Mouse (Mus musculus): ENCODE measurements around the gene Kdm2b. TPM values are rescaled to one million over a fixed set of nuclear protein-coding genes. Genes with fewer than 3 reads are reported as not detected.
A peak's percentile ranks its signal among the peaks of the same experiment; 100 is the strongest.
"Not testable (repeated sequence)": the region's sequence is repeated elsewhere in the genome, so short reads cannot be mapped to it uniquely, and the experiment has no call there.

Kdm2b gene
- polyA plus RNA-seq, 1 experiment from 2014 or later: 8.3 TPM

DNA sequence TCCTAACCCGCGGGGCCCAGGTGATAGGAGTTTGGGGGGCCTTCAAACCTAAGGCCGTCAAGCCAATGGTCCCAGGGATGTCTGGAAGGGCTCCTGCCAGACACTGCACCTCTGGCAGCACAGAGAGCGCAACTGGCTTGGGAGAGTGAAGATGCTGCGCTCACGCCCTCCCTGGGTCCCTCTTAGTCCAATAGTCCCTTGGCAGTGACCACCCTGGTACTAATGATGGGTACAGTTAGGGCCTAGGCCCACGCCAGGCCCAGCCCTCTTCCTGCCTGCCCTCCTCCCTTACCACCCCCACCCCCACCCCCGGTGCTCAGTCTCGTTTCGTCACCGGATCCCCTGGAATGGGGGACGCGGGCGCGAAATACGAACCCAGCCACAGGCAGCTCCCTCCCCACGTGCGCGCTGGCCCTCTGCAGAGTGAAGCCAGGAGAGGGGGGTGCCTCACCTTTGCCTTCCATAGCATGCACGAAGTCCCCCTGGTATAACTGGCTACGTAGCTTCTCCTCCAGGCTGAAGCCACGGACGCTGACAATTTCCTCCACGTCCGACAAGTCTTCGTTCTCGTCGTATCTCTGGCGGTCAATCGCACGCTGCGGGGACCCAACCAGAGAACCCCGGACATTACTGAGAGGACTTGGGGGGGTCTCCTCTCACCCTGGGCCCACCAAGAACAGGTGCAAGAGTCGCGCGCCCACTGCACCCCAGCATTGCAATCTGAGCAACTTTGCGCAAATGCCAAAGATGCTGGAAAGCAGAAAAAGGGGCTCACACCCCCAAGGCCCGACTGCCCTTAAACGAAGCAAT lies 2.2 kb downstream of the Kdm2b start:
- Histone ChIP-seq H3K36me3 (replicated peaks; ENCODE audit: insufficient read depth, low read length) (no peaks in the 10 kb centered on the region), H3K27ac (ENCODE audit: low read depth) (no peak overlapping the region)
- ATAC-seq: no peak

DNA sequence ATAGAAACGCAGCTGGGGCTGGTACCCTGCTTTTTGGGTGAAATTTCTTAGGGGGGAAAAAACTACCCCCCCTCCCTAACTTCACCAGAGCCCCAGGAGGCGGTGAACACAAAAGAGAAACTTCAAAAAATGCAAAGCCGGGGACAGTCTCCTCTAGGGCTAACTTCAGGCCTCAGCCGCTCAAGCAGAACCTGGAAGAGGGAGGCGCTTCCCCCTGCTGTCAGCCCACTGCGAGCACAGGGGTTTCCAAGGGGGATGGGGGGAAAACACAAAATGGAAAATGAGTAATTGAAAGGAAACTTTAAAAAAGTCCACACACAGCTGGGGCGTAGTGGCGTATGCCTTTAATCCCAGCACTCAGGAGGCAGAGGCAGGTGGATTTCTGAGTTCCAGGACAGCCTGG lies 3.5 kb downstream of the Kdm2b start:
- Histone ChIP-seq H3K27ac (ENCODE audit: low read depth) (no peak overlapping the region), H3K9me3 (ENCODE audit: low read length) (no peaks in the 10 kb centered on the region), H3K4me3 (ENCODE audit: low read depth, low read length) (no peak overlapping the region), H3K4me2 (ENCODE audit: low read depth, low read length) (no peak overlapping the region), H3K4me1 (ENCODE audit: insufficient read depth) (peaks cover 32% of the 10 kb centered on the region), H3K27me3 (ENCODE audit: insufficient read depth, low read length) (peaks cover 7% of the 10 kb centered on the region), H3K36me3 (replicated peaks; ENCODE audit: insufficient read depth, low read length) (no peaks in the 10 kb centered on the region), H3K9ac (replicated peaks) (no peak overlapping the region)
- ATAC-seq (no peak), DNase-seq (no peak)
- 67% methylated on average over 8 of the region's 8 CpGs for WGBS (ENCODE audit: insufficient replicate concordance)
- TF ChIP-seq EP300 (IDR thresholded peaks at IDR 0.05; ENCODE audit: low read depth): no peak
- no peak for TF ChIP-seq CTCF (IDR thresholded peaks at IDR 0.05; ENCODE audit: low read depth)

More for the DNA sequence above, 2.2 kb downstream of the Kdm2b start:
- H3K4me2 ChIP-seq (ENCODE audit: low read depth, low read length): peak overlapping the region; percentile 97
- peak overlapping the region; percentile 76 for H3K4me3 ChIP-seq (ENCODE audit: low read depth, low read length)
- TF ChIP-seq EP300 (IDR thresholded peaks at IDR 0.05; ENCODE audit: low read depth) (no peak), CTCF (IDR thresholded peaks at IDR 0.05; ENCODE audit: low read depth) (no peak)
- H3K9me3 ChIP-seq (ENCODE audit: low read length): no peaks in the 10 kb centered on the region
- H3K9ac ChIP-seq (replicated peaks): peak overlapping the region; percentile 76
- peaks cover 37% of the 10 kb centered on the region for H3K4me1 ChIP-seq (ENCODE audit: insufficient read depth)
- 12% methylated on average over 39 of the region's 39 CpGs for WGBS (ENCODE audit: insufficient replicate concordance)
- peak; percentile 25 for DNase-seq
- H3K27me3 ChIP-seq (ENCODE audit: insufficient read depth, low read length): peaks cover 7% of the 10 kb centered on the region

GRCm38 (mm10) chr5:122985276-122985675 lies 4.3 kb downstream of the Kdm2b start:
- H3K4me1 ChIP-seq (ENCODE audit: insufficient read depth): peaks cover 25% of the 10 kb centered on the region
- no peaks in the 10 kb centered on the region for H3K36me3 ChIP-seq (replicated peaks; ENCODE audit: insufficient read depth, low read length)
- DNase-seq: no peak
- peaks cover 7% of the 10 kb centered on the region for H3K27me3 ChIP-seq (ENCODE audit: insufficient read depth, low read length)
- H3K27ac ChIP-seq (ENCODE audit: low read depth): no peak overlapping the region
- H3K4me3 ChIP-seq (ENCODE audit: low read depth, low read length): no peak overlapping the region
- H3K9ac ChIP-seq (replicated peaks): no peak overlapping the region; the same call in 1 of the 2 replicates
- TF ChIP-seq CTCF (IDR thresholded peaks at IDR 0.05; ENCODE audit: low read depth) (no peak), EP300 (IDR thresholded peaks at IDR 0.05; ENCODE audit: low read depth) (no peak)
- no peaks in the 10 kb centered on the region for H3K9me3 ChIP-seq (ENCODE audit: low read length)
- ATAC-seq: no peak
- 71% methylated on average over 3 of the region's 3 CpGs for WGBS (ENCODE audit: insufficient replicate concordance)
- H3K4me2 ChIP-seq (ENCODE audit: low read depth, low read length): no peak overlapping the region

DNA sequence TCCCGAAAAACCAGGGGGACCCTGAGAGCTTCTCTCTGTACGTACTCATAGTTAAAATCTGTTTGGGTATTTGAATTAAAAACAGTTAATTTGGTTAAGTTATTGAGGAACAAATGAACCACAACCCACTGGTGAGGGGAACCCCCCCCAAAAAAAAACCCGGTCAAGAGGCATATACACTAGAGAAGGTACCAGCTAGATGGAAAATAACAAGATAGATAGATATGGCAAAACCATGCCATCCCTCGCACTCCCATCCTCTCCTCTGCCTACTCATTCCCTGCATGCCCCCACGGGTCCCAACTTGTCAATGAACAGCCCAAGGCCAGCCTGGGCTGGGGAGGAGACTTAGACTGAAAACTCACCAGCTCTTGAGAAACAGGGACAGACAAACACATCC lies 5.1 kb downstream of the Kdm2b start:
- Histone ChIP-seq H3K9me3 (ENCODE audit: low read length) (no peaks in the 10 kb centered on the region), H3K4me1 (ENCODE audit: insufficient read depth) (peaks cover 17% of the 10 kb centered on the region), H3K4me2 (ENCODE audit: low read depth, low read length) (no peak overlapping the region), H3K27me3 (ENCODE audit: insufficient read depth, low read length) (peaks cover 7% of the 10 kb centered on the region), H3K36me3 (replicated peaks; ENCODE audit: insufficient read depth, low read length) (no peaks in the 10 kb centered on the region), H3K4me3 (ENCODE audit: low read depth, low read length) (no peak overlapping the region), H3K27ac (ENCODE audit: low read depth) (no peak overlapping the region), H3K9ac (replicated peaks) (no peak overlapping the region)
- DNase-seq (no peak), ATAC-seq (no peak)
- TF ChIP-seq EP300 (IDR thresholded peaks at IDR 0.05; ENCODE audit: low read depth): no peak
- TF ChIP-seq CTCF (IDR thresholded peaks at IDR 0.05; ENCODE audit: low read depth): no peak
- 87% methylated on average over 5 of the region's 5 CpGs for WGBS (ENCODE audit: insufficient replicate concordance)

- Histone ChIP-seq H3K4me1 (ENCODE audit: insufficient read depth) (no peaks in the 10 kb centered on the region), H3K36me3 (replicated peaks; ENCODE audit: insufficient read depth, low read length) (no peaks in the 10 kb centered on the region), H3K27ac (ENCODE audit: low read depth) (no peak overlapping the region), H3K4me2 (ENCODE audit: low read depth, low read length) (no peak overlapping the region), H3K9me3 (ENCODE audit: low read length) (no peaks in the 10 kb centered on the region), H3K9ac (replicated peaks) (no peak overlapping the region), H3K27me3 (ENCODE audit: insufficient read depth, low read length) (no peaks in the 10 kb centered on the region), H3K4me3 (ENCODE audit: low read depth, low read length) (no peak overlapping the region)
- TF ChIP-seq CTCF (IDR thresholded peaks at IDR 0.05; ENCODE audit: low read depth) (no peak), EP300 (IDR thresholded peaks at IDR 0.05; ENCODE audit: low read depth) (no peak)
- 37% methylated on average over 8 of the region's 8 CpGs for WGBS (ENCODE audit: insufficient replicate concordance)
- ATAC-seq: no peak
- no peak for DNase-seq
Observed at GRCm38 (mm10) chr5:122978970-122979369, 10.7 kb downstream of the Kdm2b start.

- H3K4me1 ChIP-seq (ENCODE audit: insufficient read depth): not testable (repeated sequence)
Observed at GRCm38 (mm10) chr5:122974701-122975100, 14.9 kb downstream of the Kdm2b start.

More at GRCm38 (mm10) chr5:122974701-122975100, 14.9 kb downstream of the Kdm2b start:
- not testable (repeated sequence) for H3K4me3 ChIP-seq (ENCODE audit: low read depth, low read length); H3K36me3 ChIP-seq (replicated peaks; ENCODE audit: insufficient read depth, low read length); H3K9me3 ChIP-seq (ENCODE audit: low read length); H3K9ac ChIP-seq (replicated peaks); DNase-seq; H3K4me2 ChIP-seq (ENCODE audit: low read depth, low read length); H3K27me3 ChIP-seq (ENCODE audit: insufficient read depth, low read length); H3K27ac ChIP-seq (ENCODE audit: low read depth); ATAC-seq
- WGBS (ENCODE audit: insufficient replicate concordance): 86% methylated on average over 4 of the region's 4 CpGs
